Mouse (Mus musculus) bone marrow macrophage, adult 2 months (primary cell): ENCODE data around the gene Asphd1. TPM values are rescaled to one million over a fixed set of nuclear protein-coding genes. Genes with fewer than 3 reads are reported as not detected.

Experiments used
- H3K27ac ChIP-seq: 2 replicates; pipeline ENCODE4 v1.5.1; 2012; ENCODE audit warnings: low read depth, low read length; ENCODE audit not compliant: insufficient read depth
- H3K4me1 ChIP-seq: 2 replicates; pipeline ENCODE4 v1.6.1; 2012; ENCODE audit warnings: low read length; ENCODE audit not compliant: control insufficient read depth, insufficient read depth
- H3K4me3 ChIP-seq: 2 replicates; pipeline ENCODE4 v1.5.1; 2012; ENCODE audit warnings: mild to moderate bottlenecking, low read length, moderate library complexity; ENCODE audit not compliant: insufficient read depth
- CTCF ChIP-seq: IDR thresholded peaks from 2 replicates; pipeline ENCODE4 v1.5.1; 2012; ENCODE audit warnings: low read depth, mild to moderate bottlenecking, low read length, moderate library complexity
- POLR2A ChIP-seq: IDR thresholded peaks from 2 replicates; pipeline ENCODE4 v1.6.1; 2012; ENCODE audit warnings: mild to moderate bottlenecking, low read depth, low read length, borderline replicate concordance
- polyA plus RNA-seq: library from polyadenylated mRNA; stranded (reverse); fragments of >200 nt; gene quantifications from 2 replicates; pipeline ENCODE4 v1.2.4, GENCODE M21; 2012; ENCODE audit not compliant: missing spikeins, insufficient read depth, insufficient read length

Asphd1 gene
- polyA plus RNA-seq, 1 experiment = not detected

DNA sequence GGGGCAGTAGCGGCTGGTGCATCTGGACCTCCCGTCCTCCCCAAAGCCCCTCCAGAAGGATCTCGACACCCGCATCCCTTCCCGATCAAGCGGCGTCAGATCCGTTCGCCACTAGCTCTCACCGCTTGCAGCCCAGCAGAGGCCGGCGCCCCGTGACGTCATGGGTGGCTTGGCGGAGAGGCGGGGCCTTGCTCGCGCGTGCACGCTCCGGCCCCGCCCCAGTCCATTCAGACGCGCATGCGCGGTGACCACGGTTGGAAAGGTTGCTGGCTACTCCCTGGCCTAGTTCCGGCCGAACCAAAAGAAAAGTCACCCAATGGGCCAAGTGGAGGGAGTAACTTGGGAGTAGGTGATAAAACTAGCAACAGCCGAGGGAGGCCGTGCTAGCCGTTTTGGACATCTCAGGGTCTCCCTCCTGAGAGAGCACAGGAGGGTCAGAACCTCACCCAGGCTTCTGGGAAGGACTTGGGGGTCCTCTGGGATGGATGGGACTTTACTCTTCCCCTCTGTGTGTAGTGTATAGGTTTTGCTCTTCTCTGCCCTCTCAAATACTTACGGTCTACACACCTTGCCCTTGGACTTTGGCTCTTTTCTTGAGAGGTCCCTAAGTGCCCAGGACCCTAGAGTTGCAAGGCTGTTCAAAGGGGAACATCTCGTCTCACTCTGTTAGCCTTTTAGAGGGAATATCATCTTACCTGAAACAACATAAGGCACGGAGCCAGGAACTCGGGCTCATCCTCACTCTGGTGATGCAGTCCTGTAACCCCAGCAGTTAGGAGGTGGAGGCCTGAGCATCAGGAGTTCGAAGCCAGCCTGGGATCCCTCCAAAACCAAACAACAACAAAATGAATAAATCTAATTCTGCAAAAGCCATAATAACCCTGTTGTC lies 51.0 kb downstream of the Asphd1 start:
- peak overlapping the region; percentile 75 for H3K4me3 ChIP-seq
- H3K27ac ChIP-seq = peak overlapping the region; percentile 87
- no peak for TF ChIP-seq CTCF
- TF ChIP-seq POLR2A = no peak
- peaks cover 23% of the 10 kb centered on the region for H3K4me1 ChIP-seq

GRCm38 (mm10) chr7:126897390-126898101 lies 51.8 kb downstream of the Asphd1 start:
- Histone ChIP-seq H3K4me3 (peak overlapping the region; percentile 75), H3K4me1 (peaks cover 23% of the 10 kb centered on the region), H3K27ac (peak overlapping the region; percentile 90)
- TF ChIP-seq POLR2A (no peak), CTCF (no peak)

DNA sequence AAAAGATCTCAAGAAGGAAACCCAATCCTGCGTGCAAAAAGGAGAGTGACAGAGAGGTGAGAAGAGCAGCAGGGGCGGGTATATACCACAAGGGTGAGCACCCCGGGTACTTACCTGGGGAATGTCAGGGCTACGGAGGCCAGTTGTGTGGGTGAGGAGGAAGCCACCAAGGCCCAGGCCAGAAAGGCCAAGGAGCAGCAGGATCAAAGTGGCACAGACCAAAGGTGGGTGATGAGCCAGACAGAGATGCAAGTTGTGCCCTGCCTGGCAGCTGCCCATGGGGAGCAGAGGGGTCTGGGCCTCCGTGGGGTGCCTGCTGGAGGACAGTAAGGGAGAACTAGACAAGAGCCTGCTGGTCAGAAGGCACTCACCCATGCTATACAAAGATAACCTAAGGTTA lies 52.5 kb downstream of the Asphd1 start:
- Histone ChIP-seq H3K27ac (peak overlapping the region; percentile 90), H3K4me3 (peak overlapping the region; percentile 53), H3K4me1 (peaks cover 23% of the 10 kb centered on the region)
- no peak for TF ChIP-seq POLR2A
- no peak for TF ChIP-seq CTCF

Other genes with a start within 250 kb of the Asphd1 start
- gene Coro1a, start 241.8 kb downstream of the Asphd1 start, polyA plus RNA-seq = 622 and 668 TPM in 2 replicates
- 331 and 390 TPM in 2 replicates for gene Mapk3, start 190.0 kb downstream of the Asphd1 start, polyA plus RNA-seq
- 20.8 and 27.0 TPM in 2 replicates for gene Gdpd3, start 183.2 kb downstream of the Asphd1 start, polyA plus RNA-seq
- gene Ypel3, start 172.6 kb downstream of the Asphd1 start, polyA plus RNA-seq = 392 and 412 TPM in 2 replicates
- gene Tbx6, start 168.1 kb downstream of the Asphd1 start, polyA plus RNA-seq = 1.9 and 2.8 TPM in 2 replicates
- gene Ppp4c, start 157.1 kb downstream of the Asphd1 start, polyA plus RNA-seq = 153 and 164 TPM in 2 replicates
- 0.74 and 0.85 TPM in 2 replicates for gene Fam57b, start 151.9 kb downstream of the Asphd1 start, polyA plus RNA-seq
- not detected in 2 replicates for gene 4930451I11Rik, start 117.9 kb downstream of the Asphd1 start, polyA plus RNA-seq
- gene Doc2a, start 102.2 kb downstream of the Asphd1 start, polyA plus RNA-seq = not detected in 2 replicates
- 32.0 and 33.5 TPM in 2 replicates for gene Hirip3, start 87.6 kb downstream of the Asphd1 start, polyA plus RNA-seq
- 67.0 and 72.6 TPM in 2 replicates for gene Ino80e, start 87.2 kb downstream of the Asphd1 start, polyA plus RNA-seq
- gene Taok2, start 64.9 kb downstream of the Asphd1 start, polyA plus RNA-seq = 58.5 and 66.8 TPM in 2 replicates
- gene Tmem219, start 26.7 kb downstream of the Asphd1 start, polyA plus RNA-seq = 74.2 and 75.9 TPM in 2 replicates
- 16.2 and 17.5 TPM in 2 replicates for gene Kctd13, start 20.7 kb downstream of the Asphd1 start, polyA plus RNA-seq
- gene Sez6l2, start 981 bp upstream of the Asphd1 start, polyA plus RNA-seq = 1.6 and 2.6 TPM in 2 replicates
- gene Cdipt, start 26.3 kb upstream of the Asphd1 start, polyA plus RNA-seq = 112 and 118 TPM in 2 replicates
- gene Cdiptos, start 26.5 kb upstream of the Asphd1 start, polyA plus RNA-seq = 7.3 and 7.4 TPM in 2 replicates
- 95.9 and 96.2 TPM in 2 replicates for gene Mvp, start 65.0 kb upstream of the Asphd1 start, polyA plus RNA-seq
- 9.2 and 17.6 TPM in 2 replicates for gene Pagr1b, start 66.9 kb upstream of the Asphd1 start, polyA plus RNA-seq
- gene Pagr1a, start 67.8 kb upstream of the Asphd1 start, polyA plus RNA-seq = 20.3 and 22.2 TPM in 2 replicates
- 31.3 and 44.3 TPM in 2 replicates for gene Gm42742, start 71.5 kb upstream of the Asphd1 start, polyA plus RNA-seq
- 2.8 TPM in 1 of 2 replicates, not detected in the other for gene Prrt2, start 71.6 kb upstream of the Asphd1 start, polyA plus RNA-seq
- gene Maz, start 77.5 kb upstream of the Asphd1 start, polyA plus RNA-seq = 161 and 164 TPM in 2 replicates
- 40.8 and 48.5 TPM in 2 replicates for gene Kif22, start 92.9 kb upstream of the Asphd1 start, polyA plus RNA-seq
- gene Zg16, start 137.7 kb upstream of the Asphd1 start, polyA plus RNA-seq = not detected in 2 replicates
- gene AI467606, start 141.8 kb upstream of the Asphd1 start, polyA plus RNA-seq = 41.2 and 41.4 TPM in 2 replicates
- gene Qprt, start 172.6 kb upstream of the Asphd1 start, polyA plus RNA-seq = 0.71 TPM in 1 of 2 replicates, not detected in the other
- 34.5 and 36.3 TPM in 2 replicates for gene Spn, start 188.2 kb upstream of the Asphd1 start, polyA plus RNA-seq
- gene Cd2bp2, start 246.5 kb upstream of the Asphd1 start, polyA plus RNA-seq = 58.0 and 58.5 TPM in 2 replicates